Mouse (Mus musculus) lung, adult 2 months (tissue): ENCODE results near the gene Tmem238l.

Source experiments
- CTCF ChIP-seq: fragments of 200-500 bp; IDR thresholded peaks from 2 replicates; pipeline ENCODE4 v1.5.1; 2011; ENCODE audit warnings: mild to moderate bottlenecking, low read length, control low read depth; ENCODE audit not compliant: insufficient read depth
- POLR2A ChIP-seq: fragments of 200-500 bp; IDR thresholded peaks from 2 replicates; pipeline ENCODE4 v1.6.1; 2011; ENCODE audit warnings: low read depth, mild to moderate bottlenecking, control low read depth, low read length, borderline replicate concordance; ENCODE audit errors: extremely low read depth

DNA sequence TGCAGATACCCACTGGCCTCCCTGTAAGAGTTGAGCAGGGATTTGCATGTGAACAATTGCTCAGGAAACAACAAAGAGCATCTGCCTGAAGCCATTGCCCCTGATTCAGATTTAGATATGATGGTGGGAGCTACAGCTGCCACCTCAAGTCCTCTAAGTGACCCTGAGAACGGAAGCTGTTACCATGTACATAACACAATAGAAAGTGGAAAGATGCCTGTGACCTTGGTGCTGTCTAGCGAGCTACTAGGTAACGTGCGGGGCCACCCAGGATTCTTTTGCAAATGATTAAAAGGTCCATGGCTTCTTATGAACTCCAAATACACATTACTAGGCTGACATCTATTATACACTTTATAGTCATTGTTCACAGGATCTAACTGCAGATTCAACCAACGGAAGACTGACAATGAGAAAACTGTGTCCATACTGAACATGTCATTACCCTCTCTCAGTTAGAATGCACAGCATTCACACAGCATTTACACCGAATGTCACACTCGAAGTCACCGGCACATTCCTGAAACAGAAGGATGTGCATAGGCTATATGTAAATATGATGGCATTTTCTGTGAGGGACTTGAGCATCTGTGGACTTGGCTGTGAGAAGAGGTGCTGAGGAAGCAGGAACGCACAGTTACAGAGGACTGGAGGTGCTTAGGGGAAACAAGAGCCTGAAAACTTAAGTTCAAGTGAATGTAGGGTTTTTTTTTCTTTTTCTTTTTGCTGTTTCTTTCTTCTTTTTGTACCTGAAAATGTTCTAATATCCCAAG is 23.4 kb upstream of the Tmem238l start:
- TF ChIP-seq POLR2A (no peak), CTCF (no peak)
